Mouse (Mus musculus): ENCODE results near the gene Nme7. TPM values are rescaled to one million over a fixed set of nuclear protein-coding genes. Genes with fewer than 3 reads are reported as not detected.

Nme7 gene
- 10 to 100 TPM; 14.0 to 21.0 TPM for total RNA-seq (2021)
- polyA plus RNA-seq (2012; rRNA removed): 9.2 and 11.7 TPM in 2 replicates
- long read RNA-seq, partial matches to known transcripts: 1 of 6 reads
- long read RNA-seq, other reads (novel, unspliced or antisense): 2 of 6 reads

GRCm38 (mm10) chr1:164303821-164304220, at the start of gene Nme7:
Gene Nme7, plus strand, starts transcription at chr1:164304121.
- DNase-seq: no peak

- DNase-seq: peak; percentile 55
These were observed 49.1 kb upstream of the Nme7 start for GRCm38 (mm10) chr1:164254836-164255235.

GRCm38 (mm10) chr1:164260171-164261028, 43.5 kb upstream of the Nme7 start:
- no peak for DNase-seq

GRCm38 (mm10) chr1:164261553-164261952, 42.4 kb upstream of the Nme7 start:
- DNase-seq: peak; percentile 85

- DNase-seq: no peak
These were observed 33.0 kb upstream of the Nme7 start for GRCm38 (mm10) chr1:164270941-164271340.

GRCm38 (mm10) chr1:164273659-164274058, 30.3 kb upstream of the Nme7 start:
- no peak for DNase-seq

- DNase-seq: peak; percentile 96
These were observed 28.4 kb upstream of the Nme7 start, which contains the start of gene Ccdc181 for GRCm38 (mm10) chr1:164275455-164275954. Gene Ccdc181, plus strand, starts transcription at chr1:164275585.

- no peak for DNase-seq
These were observed 27.4 kb upstream of the Nme7 start for GRCm38 (mm10) chr1:164276552-164276951.

- no peak for DNase-seq
These were observed 24.6 kb upstream of the Nme7 start for GRCm38 (mm10) chr1:164279332-164279731.

GRCm38 (mm10) chr1:164284007-164284406, 19.9 kb upstream of the Nme7 start:
- no peak for DNase-seq

- DNase-seq: no peak
These were observed 16.5 kb upstream of the Nme7 start for GRCm38 (mm10) chr1:164287406-164287805.

GRCm38 (mm10) chr1:164292040-164292439, 11.9 kb upstream of the Nme7 start:
- no peak for DNase-seq

GRCm38 (mm10) chr1:164294071-164294470, 9.8 kb upstream of the Nme7 start:
- DNase-seq: no peak

GRCm38 (mm10) chr1:164296473-164296872, 7.4 kb upstream of the Nme7 start:
- DNase-seq: no peak

- no peak for DNase-seq
These were observed 2.0 kb upstream of the Nme7 start for GRCm38 (mm10) chr1:164301949-164302348.

- DNase-seq: peak; percentile 97
These were observed 3.3 kb downstream of the Nme7 start, which contains the start of gene Blzf1 for GRCm38 (mm10) chr1:164307124-164307751. Gene Blzf1, minus strand, starts transcription at chr1:164307489.

- no peak for DNase-seq
These were observed 4.0 kb downstream of the Nme7 start for GRCm38 (mm10) chr1:164307922-164308321.

GRCm38 (mm10) chr1:164314085-164314484, 10.2 kb downstream of the Nme7 start:
- DNase-seq: no peak

- no peak for DNase-seq
These were observed 11.3 kb downstream of the Nme7 start for GRCm38 (mm10) chr1:164315266-164315665.

- DNase-seq: peak; percentile 54
These were observed 12.8 kb downstream of the Nme7 start for GRCm38 (mm10) chr1:164316697-164317096.

- no peak for DNase-seq
These were observed 13.3 kb downstream of the Nme7 start for GRCm38 (mm10) chr1:164317261-164317660.

- DNase-seq: no peak
These were observed 14.6 kb downstream of the Nme7 start for GRCm38 (mm10) chr1:164318474-164318873.
